Mouse (Mus musculus) bone marrow macrophage, adult 2 months (primary cell): ENCODE measurements around the gene Gm3453.
"Not testable (repeated sequence)": the region's sequence is repeated elsewhere in the genome, so short reads cannot be mapped to it uniquely, and the experiment has no call there.

ENCODE experiments used
- CTCF ChIP-seq: IDR thresholded peaks from 2 replicates; pipeline ENCODE4 v1.5.1; 2012; ENCODE audit warnings: low read depth, mild to moderate bottlenecking, low read length, moderate library complexity
- POLR2A ChIP-seq: IDR thresholded peaks from 2 replicates; pipeline ENCODE4 v1.6.1; 2012; ENCODE audit warnings: mild to moderate bottlenecking, low read depth, low read length, borderline replicate concordance

DNA sequence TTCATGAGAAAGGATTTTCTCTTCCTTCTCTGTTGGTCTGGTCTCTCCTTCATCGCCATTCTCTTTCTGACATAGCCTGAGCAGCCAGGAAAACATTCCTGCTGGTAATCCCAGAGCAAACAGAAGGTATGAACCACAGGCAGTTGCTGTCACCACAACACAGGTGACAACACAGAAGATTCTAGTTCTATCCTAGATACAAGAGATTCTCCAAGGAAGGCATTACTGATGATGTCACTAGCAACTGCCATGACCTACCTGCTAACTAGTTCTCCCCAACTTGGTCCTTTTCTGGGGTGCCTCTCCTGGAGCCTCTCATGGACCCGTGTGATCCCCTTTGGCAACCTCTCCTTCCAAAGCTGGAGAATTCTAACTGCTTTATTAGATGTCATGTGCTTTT lies at the start of gene Gm3453:
- TF ChIP-seq CTCF, POLR2A: not testable (repeated sequence)
